ENCODE assay signal across 15 mouse cellular contexts in the genomic region with DNA sequence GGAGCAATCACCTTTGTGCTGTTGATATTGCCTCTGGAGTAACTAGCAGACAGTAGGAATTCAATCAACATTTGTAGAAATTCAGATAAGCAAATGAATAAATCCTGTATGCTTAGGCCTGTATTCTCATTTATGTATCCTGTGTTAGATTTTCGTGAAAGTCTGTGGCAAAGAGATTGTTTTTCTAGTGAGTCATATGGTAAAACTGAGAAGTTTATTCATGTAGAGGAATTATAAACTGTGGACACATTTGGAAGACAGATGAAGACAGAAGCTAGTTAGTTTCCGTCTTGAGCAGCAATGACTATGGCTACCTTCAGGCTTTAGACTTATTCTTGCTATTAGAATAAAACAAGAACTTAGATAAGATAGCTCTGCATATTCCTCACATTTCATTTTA.
"Had no signal": no experiment of that assay in that cellular context is flagged by ENCODE, and none has a peak within 500 bp of the region (broad histone marks: within the 10 kb centered on the region; RNA-seq: fewer than 3 reads in every experiment).

No protein-coding gene starts in this region.

- H3K27ac ChIP-seq: kidney, postnatal 0 days; left cerebral cortex, adult 2 months; limb, embryonic 12.5 days; limb, embryonic 15.5 days; liver, embryonic 14.5 days; macrophage; midbrain, embryonic 12.5 days; midbrain, embryonic 15.5 days; neural tube, embryonic 13.5 days had no signal

- H3K4me1 ChIP-seq: midbrain, embryonic 15.5 days had no signal

- DNase-seq: kidney, postnatal 25 days; layer of hippocampus, postnatal 36 days; liver, postnatal 0 days; lung, embryonic 14.5 days; thymus, adult 18-20 months; thymus, postnatal 36 days had no signal

- H3K4me3 ChIP-seq: left cerebral cortex, adult 2 months; limb, embryonic 12.5 days; limb, embryonic 15.5 days; midbrain, embryonic 12.5 days; midbrain, embryonic 15.5 days; neural tube, embryonic 13.5 days had no signal
